Mouse (Mus musculus) MEL (cell line): ENCODE results near the gene Fryl. TPM values are rescaled to one million over a fixed set of nuclear protein-coding genes. Genes with fewer than 3 reads are reported as not detected.

ENCODE experiments used
- DNase-seq: peaks from one replicate; pipeline ENCODE4 v3.0.0; 2011; ENCODE audit warnings: low read depth, low spot score
- H3K27ac ChIP-seq: 2 replicates; pipeline ENCODE4 v1.5.1; 2012; ENCODE audit warnings: low read depth, mild to moderate bottlenecking, control low read depth, low read length, moderate library complexity; ENCODE audit not compliant: control insufficient read depth
- H3K27me3 ChIP-seq, 2 experiments: fragments of 150-350 bp in 1 of 2; sonication (generic) in 1 of 2; 2 replicates each; pipeline ENCODE4 v1.6.1; 2012; ENCODE audit warnings: low read length in 2 of 2, mild to moderate bottlenecking in 2 of 2, improper control_type of control experiment in 1 of 2, moderate library complexity in 1 of 2; ENCODE audit not compliant: insufficient read depth in 2 of 2, control insufficient read depth in 1 of 2
- H3K36me3 ChIP-seq, 2 experiments: 2 replicates each; pipeline ENCODE4 v1.6.1; 2012 to 2014; ENCODE audit warnings: low read length in 2 of 2, improper control_type of control experiment in 1 of 2, inconsistent platforms in 1 of 2, mild to moderate bottlenecking in 1 of 2; ENCODE audit not compliant: insufficient read depth in 2 of 2, control insufficient read depth in 1 of 2
- H3K4me1 ChIP-seq, 2 experiments: fragments of 150-350 bp in 1 of 2; sonication (generic) in 1 of 2; 2 replicates each; pipeline ENCODE4 v1.6.1; 2012; ENCODE audit warnings: low read length in 2 of 2, improper control_type of control experiment in 1 of 2, mild to moderate bottlenecking in 1 of 2; ENCODE audit not compliant: insufficient read depth in 2 of 2, control insufficient read depth in 1 of 2
- H3K4me3 ChIP-seq, 2 experiments: fragments of 150-350 bp in 1 of 2; sonication (generic) in 1 of 2; 2 replicates each; pipeline ENCODE4 v1.5.1; 2012; ENCODE audit warnings: low read depth in 2 of 2, low read length in 2 of 2, mild to moderate bottlenecking in 2 of 2, moderate library complexity in 2 of 2, control low read depth in 1 of 2, improper control_type of control experiment in 1 of 2; ENCODE audit not compliant: control insufficient read depth in 1 of 2, insufficient read depth in 1 of 2
- H3K79me2 ChIP-seq: 2 replicates; pipeline ENCODE4 v1.6.1; 2012; ENCODE audit warnings: mild to moderate bottlenecking, low read length, moderate library complexity; ENCODE audit not compliant: control insufficient read depth, poor library complexity, insufficient read depth
- H3K9ac ChIP-seq: 2 replicates; pipeline ENCODE4 v1.6.1; 2012; ENCODE audit warnings: low read depth, mild to moderate bottlenecking, control low read depth, low read length, moderate library complexity; ENCODE audit not compliant: control insufficient read depth, poor library complexity, severe bottlenecking
- H3K9me3 ChIP-seq: fragments of 150-350 bp; sonication (generic); replicated peaks from 2 replicates; pipeline ENCODE4 v1.6.1; 2012; ENCODE audit warnings: mild to moderate bottlenecking, low read length, improper control_type of control experiment, moderate library complexity; ENCODE audit not compliant: insufficient read depth
- BHLHE40 ChIP-seq: IDR thresholded peaks from 2 replicates; pipeline ENCODE4 v1.6.1; 2012; ENCODE audit warnings: low read depth, mild to moderate bottlenecking, inconsistent platforms, low read length, improper control_type of control experiment, borderline replicate concordance
- CTCF ChIP-seq, 3 experiments: IDR thresholded peaks in 2 of 3; conservative IDR thresholded peaks in 1 of 3; 2 replicates each; pipeline ENCODE4 v1.5.1; 2011 to 2012; ENCODE audit warnings: low read length in 3 of 3, low read depth in 2 of 3, mild to moderate bottlenecking in 2 of 3, improper control_type of control experiment in 1 of 3, inconsistent platforms in 1 of 3, mixed read lengths in 1 of 3, moderate library complexity in 1 of 3; ENCODE audit not compliant: control insufficient read depth in 1 of 3, insufficient read depth in 1 of 3, poor library complexity in 1 of 3, severe bottlenecking in 1 of 3
- E2F4 ChIP-seq: IDR thresholded peaks from 2 replicates; pipeline ENCODE4 v1.6.1; 2011; ENCODE audit warnings: low read depth, low read length, improper control_type of control experiment, borderline replicate concordance
- EP300 ChIP-seq, 2 experiments: IDR thresholded peaks; 2 replicates each; pipeline ENCODE4 v1.6.1; 2011; ENCODE audit warnings: improper control_type of control experiment in 2 of 2, low read length in 2 of 2, low read depth in 1 of 2, mild to moderate bottlenecking in 1 of 2
- ETS1 ChIP-seq: IDR thresholded peaks from 2 replicates; pipeline ENCODE4 v1.6.1; 2012; ENCODE audit warnings: low read depth, mild to moderate bottlenecking, inconsistent platforms, low read length, improper control_type of control experiment, moderate library complexity
- GABPA ChIP-seq: IDR thresholded peaks from 2 replicates; pipeline ENCODE4 v1.6.1; 2012; ENCODE audit warnings: low read depth, mild to moderate bottlenecking, inconsistent platforms, low read length, improper control_type of control experiment, moderate library complexity
- GATA1 ChIP-seq: IDR thresholded peaks from 2 replicates; pipeline ENCODE4 v1.6.1; 2011; ENCODE audit warnings: low read depth, low read length, improper control_type of control experiment
- JUND ChIP-seq: IDR thresholded peaks from 2 replicates; pipeline ENCODE4 v1.6.1; 2011; ENCODE audit warnings: low read depth, mild to moderate bottlenecking, improper control_type of control experiment, low read length
- MAFK ChIP-seq: IDR thresholded peaks from 2 replicates; pipeline ENCODE4 v1.6.1; 2011; ENCODE audit warnings: low read depth, mild to moderate bottlenecking, low read length, improper control_type of control experiment, borderline replicate concordance
- MAX ChIP-seq: IDR thresholded peaks from 2 replicates; pipeline ENCODE4 v1.6.1; 2011; ENCODE audit warnings: low read length, improper control_type of control experiment
- MAZ ChIP-seq: IDR thresholded peaks from 2 replicates; pipeline ENCODE4 v1.6.1; 2012; ENCODE audit warnings: low read depth, mild to moderate bottlenecking, inconsistent platforms, low read length, improper control_type of control experiment
- MYB ChIP-seq: IDR thresholded peaks from 2 replicates; pipeline ENCODE4 v1.6.1; 2011; ENCODE audit warnings: mild to moderate bottlenecking, low read depth, low read length, improper control_type of control experiment
- NELFE ChIP-seq: IDR thresholded peaks from 2 replicates; pipeline ENCODE4 v1.6.1; 2011; ENCODE audit warnings: low read depth, low read length, improper control_type of control experiment
- NRF1 ChIP-seq: IDR thresholded peaks from 2 replicates; pipeline ENCODE4 v1.6.1; 2014; ENCODE audit warnings: low read depth, mild to moderate bottlenecking, inconsistent platforms, low read length, improper control_type of control experiment, moderate library complexity; ENCODE audit not compliant: poor library complexity, insufficient read depth, severe bottlenecking
- RCOR1 ChIP-seq: IDR thresholded peaks from 2 replicates; pipeline ENCODE4 v1.6.1; 2012; ENCODE audit warnings: low read depth, mild to moderate bottlenecking, inconsistent platforms, low read length, improper control_type of control experiment
- SMC3 ChIP-seq: IDR thresholded peaks from 2 replicates; pipeline ENCODE4 v1.6.1; 2011; ENCODE audit warnings: low read depth, low read length, improper control_type of control experiment
- TAL1 ChIP-seq: IDR thresholded peaks from 2 replicates; pipeline ENCODE4 v1.6.1; 2012; ENCODE audit warnings: mild to moderate bottlenecking, inconsistent platforms, low read length, moderate library complexity, mixed read lengths
- TCF12 ChIP-seq: IDR thresholded peaks from 2 replicates; pipeline ENCODE4 v1.6.1; 2014; ENCODE audit warnings: low read depth, mild to moderate bottlenecking, inconsistent platforms, low read length, improper control_type of control experiment, moderate library complexity
- UBTF ChIP-seq: IDR thresholded peaks from 2 replicates; pipeline ENCODE4 v1.6.1; 2012; ENCODE audit warnings: low read depth, mild to moderate bottlenecking, inconsistent platforms, low read length, improper control_type of control experiment, moderate library complexity, borderline replicate concordance; ENCODE audit not compliant: insufficient read depth
- USF1 ChIP-seq: IDR thresholded peaks from 2 replicates; pipeline ENCODE4 v1.6.1; 2014; ENCODE audit warnings: low read depth, mild to moderate bottlenecking, inconsistent platforms, low read length, improper control_type of control experiment, moderate library complexity
- USF2 ChIP-seq, 2 experiments: IDR thresholded peaks; 2 replicates each; pipeline ENCODE4 v1.6.1; 2011 to 2012; ENCODE audit warnings: improper control_type of control experiment in 2 of 2, low read length in 2 of 2, borderline replicate concordance in 1 of 2, inconsistent platforms in 1 of 2, low read depth in 1 of 2, mild to moderate bottlenecking in 1 of 2; ENCODE audit not compliant: insufficient read depth in 1 of 2
- ZC3H11A ChIP-seq: IDR thresholded peaks from 2 replicates; pipeline ENCODE4 v1.6.1; 2012; ENCODE audit warnings: low read depth, mild to moderate bottlenecking, inconsistent platforms, low read length, improper control_type of control experiment
- ZNF384 ChIP-seq: IDR thresholded peaks from 2 replicates; pipeline ENCODE4 v1.6.1; 2012; ENCODE audit warnings: low read depth, mild to moderate bottlenecking, inconsistent platforms, low read length, improper control_type of control experiment
- polyA plus RNA-seq, 2 experiments: library from polyadenylated mRNA; stranded (reverse) in 1 of 2; unstranded in 1 of 2; fragments of >175 nt in 1 of 2; fragments of >200 nt in 1 of 2; gene quantifications; 2 replicates each; pipeline versions ENCODE4 v1.2.1 to v1.2.4; 2012; ENCODE audit warnings: low replicate concordance in 2 of 2, low read depth in 1 of 2; ENCODE audit not compliant: insufficient read length in 2 of 2, insufficient read depth in 1 of 2, missing spikeins in 1 of 2
- total RNA-seq: library from RNA; depleted of rRNA; stranded (reverse); fragments of 300-350 nt; gene quantifications from 2 replicates; pipeline ENCODE4 v1.2.3, GENCODE M21; 2012

Fryl gene
- total and polyA plus RNA-seq, 3 experiments: 18.8 to 188 (median 39.7) TPM

- H3K9me3 ChIP-seq: no peaks in the 10 kb centered on the region
- H3K27me3 ChIP-seq: no peaks in the 10 kb centered on the region
- peaks cover 5% of the 10 kb centered on the region in 2 experiments; a peak in 2 of 4 replicates for H3K4me1 ChIP-seq
- H3K9ac ChIP-seq: no peak overlapping the region
- H3K27ac ChIP-seq: no peak overlapping the region
- TF ChIP-seq ZNF384 (0 out of 2 replicates have a peak, but pooled peaks have one; percentile 32), NELFE (no peak)
- DNase-seq: no peak
- no peaks in the 10 kb centered on the region for H3K79me2 ChIP-seq
- H3K4me3 ChIP-seq: no peak overlapping the region
- H3K36me3 ChIP-seq: peaks cover 2 to 8% of the 10 kb centered on the region in 2 experiments; a peak in 2 of 4 replicates
These were observed 40.4 kb downstream of the Fryl start for GRCm38 (mm10) chr5:73216014-73216413.

- no peak for DNase-seq
- H3K4me1 ChIP-seq: peaks cover 19 to 24% of the 10 kb centered on the region in 2 experiments
- no peaks in the 10 kb centered on the region for H3K79me2 ChIP-seq
These were observed 44.0 kb downstream of the Fryl start for GRCm38 (mm10) chr5:73212446-73212845.

GRCm38 (mm10) chr5:73211961-73212360 is 44.5 kb downstream of the Fryl start:
- TF ChIP-seq CTCF (IDR thresholded peaks at IDR 0.05 in 2 of 3, conservative IDR thresholded peaks at IDR 0.05 in 1 of 3; ENCODE audit: control insufficient read depth in 1 of 3, insufficient read depth in 1 of 3, low read depth in 2 of 3, low read length in 3 of 3, poor library complexity in 1 of 3, severe bottlenecking in 1 of 3) (no peak), GABPA (no peak), EP300 (IDR thresholded peaks at IDR 0.05; ENCODE audit: low read depth in 1 of 2, low read length in 2 of 2) (no peak), USF1 (no peak), ZC3H11A (no peak), BHLHE40 (no peak), TAL1 (no peak), RCOR1 (no peak), UBTF (no peak), MAX (no peak), TCF12 (no peak), NRF1 (no peak), ETS1 (no peak), NELFE (no peak), JUND (no peak), E2F4 (no peak)
- no peaks in the 10 kb centered on the region for H3K9me3 ChIP-seq
- H3K4me3 ChIP-seq: no peak overlapping the region
- H3K36me3 ChIP-seq: peaks cover 0 to 20% of the 10 kb centered on the region in 2 experiments; a peak in 2 of 4 replicates
- peaks cover 21 to 24% of the 10 kb centered on the region in 2 experiments for H3K4me1 ChIP-seq
- H3K27ac ChIP-seq: no peak overlapping the region
- no peak overlapping the region for H3K9ac ChIP-seq
- H3K79me2 ChIP-seq: no peaks in the 10 kb centered on the region
- no peaks in the 10 kb centered on the region for H3K27me3 ChIP-seq
- DNase-seq: no peak

More at GRCm38 (mm10) chr5:73212446-73212845, 44.0 kb downstream of the Fryl start:
- Histone ChIP-seq H3K36me3 (peaks cover 0 to 20% of the 10 kb centered on the region in 2 experiments; a peak in 2 of 4 replicates), H3K27me3 (no peaks in the 10 kb centered on the region), H3K9ac (no peak overlapping the region), H3K27ac (no peak overlapping the region), H3K9me3 (no peaks in the 10 kb centered on the region), H3K4me3 (no peak overlapping the region)
- no peak for TF ChIP-seq TAL1
- TF ChIP-seq MAZ: no peak
- no peak for TF ChIP-seq MYB
- TF ChIP-seq USF2 (IDR thresholded peaks at IDR 0.05; ENCODE audit: borderline replicate concordance in 1 of 2, insufficient read depth in 1 of 2, low read depth in 1 of 2, low read length in 2 of 2): no peak
- no peak for TF ChIP-seq ETS1
- TF ChIP-seq SMC3: no peak
- TF ChIP-seq E2F4: no peak
- TF ChIP-seq GATA1: no peak
- no peak for TF ChIP-seq MAFK
